Mouse (Mus musculus): ENCODE measurements at regions not wholly inside any gene's neighbourhood (a gene's known extent, or its start where the extent isn't known, plus 50 kb on each side); places are given as distances from the start of the nearest gene placed in this dataset.

- no peak overlapping the region for H3K4me3 ChIP-seq
These were observed 600.4 kb upstream of the Tusc1 start for GRCm38 (mm10) chr4:93935692-93936091.

GRCm38 (mm10) chr4:93927117-93927516 is 591.8 kb upstream of the Tusc1 start:
- no peak for ATAC-seq (ENCODE audit: insufficient number of reproducible peaks, low FRiP score)

More at GRCm38 (mm10) chr4:93935692-93936091, 600.4 kb upstream of the Tusc1 start:
- no peak for ATAC-seq (ENCODE audit: insufficient number of reproducible peaks, low FRiP score)
- Histone ChIP-seq H3K9ac (no peak overlapping the region), H3K36me3 (no peaks in the 10 kb centered on the region), H3K4me1 (replicated peaks) (no peaks in the 10 kb centered on the region), H3K27ac (ENCODE audit: poor library complexity, severe bottlenecking) (no peak overlapping the region), H3K4me2 (no peak overlapping the region), H3K9me3 (replicated peaks) (no peaks in the 10 kb centered on the region), H3K27me3 (replicated peaks) (no peaks in the 10 kb centered on the region)

GRCm38 (mm10) chr4:93924402-93924801 is 589.1 kb upstream of the Tusc1 start:
- no peak overlapping the region for H3K4me2 ChIP-seq
- H3K9me3 ChIP-seq (replicated peaks) = no peaks in the 10 kb centered on the region

More at GRCm38 (mm10) chr4:93927117-93927516, 591.8 kb upstream of the Tusc1 start:
- H3K4me3 ChIP-seq = no peak overlapping the region
- no peaks in the 10 kb centered on the region for H3K9me3 ChIP-seq (replicated peaks)
- no peak overlapping the region for H3K4me2 ChIP-seq
- no peaks in the 10 kb centered on the region for H3K4me1 ChIP-seq (replicated peaks)
- no peak overlapping the region for H3K27ac ChIP-seq (ENCODE audit: poor library complexity, severe bottlenecking)
- H3K36me3 ChIP-seq = no peaks in the 10 kb centered on the region
- 84% methylated on average over 7 of the region's 7 CpGs for WGBS
- H3K9ac ChIP-seq = no peak overlapping the region
- H3K27me3 ChIP-seq (replicated peaks) = no peaks in the 10 kb centered on the region

GRCm38 (mm10) chr4:93886631-93887030 is 551.3 kb upstream of the Tusc1 start:
- H3K4me3 ChIP-seq = no peak overlapping the region
- no peaks in the 10 kb centered on the region for H3K27me3 ChIP-seq (replicated peaks)
- no peak for ATAC-seq (ENCODE audit: insufficient number of reproducible peaks, low FRiP score)
- H3K9me3 ChIP-seq (replicated peaks) = 0 out of 2 replicates have a peak, but pooled peaks cover 4% of the 10 kb centered on the region
- no peak overlapping the region for H3K27ac ChIP-seq (ENCODE audit: poor library complexity, severe bottlenecking)
- H3K4me2 ChIP-seq = no peak overlapping the region
- H3K36me3 ChIP-seq = no peaks in the 10 kb centered on the region
- 84% methylated on average over 11 of the region's 11 CpGs for WGBS
- H3K4me1 ChIP-seq (replicated peaks) = no peaks in the 10 kb centered on the region
- H3K9ac ChIP-seq = no peak overlapping the region

More at GRCm38 (mm10) chr4:93924402-93924801, 589.1 kb upstream of the Tusc1 start:
- Histone ChIP-seq H3K27ac (ENCODE audit: poor library complexity, severe bottlenecking) (no peak overlapping the region), H3K9ac (no peak overlapping the region), H3K4me1 (replicated peaks) (no peaks in the 10 kb centered on the region), H3K27me3 (replicated peaks) (no peaks in the 10 kb centered on the region), H3K4me3 (no peak overlapping the region), H3K36me3 (no peaks in the 10 kb centered on the region)
- no peak for ATAC-seq (ENCODE audit: insufficient number of reproducible peaks, low FRiP score)
- 64% methylated on average over 1 of the region's 1 CpGs for WGBS

- Histone ChIP-seq H3K4me2 (no peak overlapping the region), H3K9ac (no peak overlapping the region), H3K4me3 (no peak overlapping the region), H3K9me3 (replicated peaks) (no peaks in the 10 kb centered on the region), H3K27me3 (replicated peaks) (no peaks in the 10 kb centered on the region), H3K36me3 (no peaks in the 10 kb centered on the region), H3K27ac (ENCODE audit: poor library complexity, severe bottlenecking) (no peak overlapping the region), H3K4me1 (replicated peaks) (no peaks in the 10 kb centered on the region)
- 70% methylated on average over 3 of the region's 3 CpGs for WGBS
- ATAC-seq (ENCODE audit: insufficient number of reproducible peaks, low FRiP score) = no peak
These were observed 546.0 kb upstream of the Tusc1 start for GRCm38 (mm10) chr4:93881318-93881717.

- Histone ChIP-seq H3K4me1 (replicated peaks) (no peaks in the 10 kb centered on the region), H3K4me2 (no peak overlapping the region), H3K9ac (no peak overlapping the region), H3K27ac (ENCODE audit: poor library complexity, severe bottlenecking) (no peak overlapping the region), H3K4me3 (no peak overlapping the region), H3K9me3 (replicated peaks) (no peaks in the 10 kb centered on the region), H3K27me3 (replicated peaks) (no peaks in the 10 kb centered on the region), H3K36me3 (no peaks in the 10 kb centered on the region)
- 56% methylated on average over 8 of the region's 8 CpGs for WGBS
- no peak for ATAC-seq (ENCODE audit: insufficient number of reproducible peaks, low FRiP score)
These were observed 544.1 kb upstream of the Tusc1 start for GRCm38 (mm10) chr4:93879351-93879872.

- ATAC-seq (ENCODE audit: insufficient number of reproducible peaks, low FRiP score) = no peak
- Histone ChIP-seq H3K36me3 (no peaks in the 10 kb centered on the region), H3K4me3 (no peak overlapping the region), H3K9me3 (replicated peaks) (no peaks in the 10 kb centered on the region), H3K9ac (no peak overlapping the region), H3K27me3 (replicated peaks) (no peaks in the 10 kb centered on the region), H3K27ac (ENCODE audit: poor library complexity, severe bottlenecking) (no peak overlapping the region), H3K4me1 (replicated peaks) (no peaks in the 10 kb centered on the region), H3K4me2 (no peak overlapping the region)
- WGBS = 71% methylated on average over 3 of the region's 3 CpGs
These were observed 538.0 kb upstream of the Tusc1 start for GRCm38 (mm10) chr4:93873271-93873670.

- Histone ChIP-seq H3K36me3 (no peaks in the 10 kb centered on the region), H3K4me1 (replicated peaks) (no peaks in the 10 kb centered on the region), H3K4me3 (no peak overlapping the region), H3K27ac (ENCODE audit: poor library complexity, severe bottlenecking) (no peak overlapping the region), H3K9me3 (replicated peaks) (no peaks in the 10 kb centered on the region), H3K9ac (no peak overlapping the region), H3K27me3 (replicated peaks) (no peaks in the 10 kb centered on the region), H3K4me2 (no peak overlapping the region)
- no peak for ATAC-seq (ENCODE audit: insufficient number of reproducible peaks, low FRiP score)
- WGBS = 90% methylated on average over 3 of the region's 3 CpGs
These were observed 518.1 kb upstream of the Tusc1 start for GRCm38 (mm10) chr4:93853451-93853850.

- H3K4me1 ChIP-seq (replicated peaks) = no peaks in the 10 kb centered on the region
- H3K9me3 ChIP-seq (replicated peaks) = no peaks in the 10 kb centered on the region
- no peak overlapping the region for H3K27ac ChIP-seq (ENCODE audit: poor library complexity, severe bottlenecking)
- ATAC-seq (ENCODE audit: insufficient number of reproducible peaks, low FRiP score) = no peak
- no peak overlapping the region for H3K4me3 ChIP-seq
- H3K27me3 ChIP-seq (replicated peaks) = no peaks in the 10 kb centered on the region
- no peak overlapping the region for H3K4me2 ChIP-seq
- no peak overlapping the region for H3K9ac ChIP-seq
- 72% methylated on average over 3 of the region's 3 CpGs for WGBS
- no peaks in the 10 kb centered on the region for H3K36me3 ChIP-seq
These were observed 513.9 kb upstream of the Tusc1 start for GRCm38 (mm10) chr4:93849178-93849577.

GRCm38 (mm10) chr4:93830701-93831100 is 495.4 kb upstream of the Tusc1 start:
- Histone ChIP-seq H3K27me3 (replicated peaks) (no peaks in the 10 kb centered on the region), H3K4me1 (replicated peaks) (no peaks in the 10 kb centered on the region), H3K4me3 (no peak overlapping the region), H3K9me3 (replicated peaks) (no peaks in the 10 kb centered on the region), H3K27ac (ENCODE audit: poor library complexity, severe bottlenecking) (no peak overlapping the region), H3K36me3 (no peaks in the 10 kb centered on the region), H3K9ac (no peak overlapping the region), H3K4me2 (no peak overlapping the region)
- ATAC-seq (ENCODE audit: insufficient number of reproducible peaks, low FRiP score) = no peak

GRCm38 (mm10) chr4:93793104-93793503 is 457.8 kb upstream of the Tusc1 start:
- Histone ChIP-seq H3K36me3 (no peaks in the 10 kb centered on the region), H3K27me3 (replicated peaks) (no peaks in the 10 kb centered on the region), H3K9me3 (replicated peaks) (no peaks in the 10 kb centered on the region), H3K27ac (ENCODE audit: poor library complexity, severe bottlenecking) (no peak overlapping the region), H3K9ac (no peak overlapping the region), H3K4me3 (no peak overlapping the region), H3K4me2 (no peak overlapping the region), H3K4me1 (replicated peaks) (no peaks in the 10 kb centered on the region)
- ATAC-seq (ENCODE audit: insufficient number of reproducible peaks, low FRiP score) = no peak
- 86% methylated on average over 1 of the region's 1 CpGs for WGBS

- no peak for ATAC-seq (ENCODE audit: insufficient number of reproducible peaks, low FRiP score)
- peaks cover 5% of the 10 kb centered on the region; the same call in 1 of the 2 replicates for H3K9me3 ChIP-seq (replicated peaks)
- no peak overlapping the region for H3K4me3 ChIP-seq
- no peaks in the 10 kb centered on the region for H3K36me3 ChIP-seq
- no peak overlapping the region for H3K4me2 ChIP-seq
- WGBS = 78% methylated on average over 11 of the region's 11 CpGs
- no peaks in the 10 kb centered on the region for H3K27me3 ChIP-seq (replicated peaks)
- H3K4me1 ChIP-seq (replicated peaks) = no peaks in the 10 kb centered on the region
- H3K9ac ChIP-seq = no peak overlapping the region
- H3K27ac ChIP-seq (ENCODE audit: poor library complexity, severe bottlenecking) = no peak overlapping the region
These were observed 454.8 kb upstream of the Tusc1 start for GRCm38 (mm10) chr4:93790157-93790556.

Measured in heart, embryonic 12.5 days (tissue).